Mouse (Mus musculus) C2C12 (cell line): ENCODE data around the gene Polr3c. TPM values are rescaled to one million over a fixed set of nuclear protein-coding genes. Genes with fewer than 3 reads are reported as not detected.

Source experiments
- H3K27me3 ChIP-seq: one replicate; pipeline ENCODE4 v1.6.1; 2011; ENCODE audit not compliant: control insufficient read depth, insufficient read depth, insufficient read length
- H3K36me3 ChIP-seq: one replicate; pipeline ENCODE4 v1.6.1; 2011; ENCODE audit not compliant: control insufficient read depth, insufficient read depth
- H3K4me3 ChIP-seq: one replicate; pipeline ENCODE4 v1.5.1; 2011; ENCODE audit warnings: mild to moderate bottlenecking, control low read depth; ENCODE audit not compliant: poor library complexity, insufficient read depth, severe bottlenecking
- H3K79me2 ChIP-seq: one replicate; pipeline ENCODE4 v1.6.1; 2011; ENCODE audit not compliant: control insufficient read depth, insufficient read depth
- H3K79me3 ChIP-seq: one replicate; pipeline ENCODE4 v1.6.1; 2011; ENCODE audit warnings: low read depth, control low read depth
- H3ac ChIP-seq: one replicate; pipeline ENCODE3; 2011; ENCODE audit warnings: low read depth; ENCODE audit not compliant: control insufficient read depth, insufficient read length
- CEBPB ChIP-seq: IDR thresholded peaks from one replicate; pipeline ENCODE4 v1.6.1; 2011; ENCODE audit warnings: low read depth, mild to moderate bottlenecking, control low read depth, moderate library complexity
- CTCF ChIP-seq: IDR thresholded peaks from one replicate; pipeline ENCODE4 v1.5.1; 2011; ENCODE audit not compliant: control insufficient read depth, insufficient read depth, insufficient read length
- FOSL1 ChIP-seq: IDR thresholded peaks from one replicate; pipeline ENCODE4 v1.8.0; 2011; ENCODE audit warnings: mild to moderate bottlenecking, low read length; ENCODE audit not compliant: poor library complexity, insufficient read depth, severe bottlenecking
- MAX ChIP-seq: IDR thresholded peaks from one replicate; pipeline ENCODE4 v1.6.1; 2011; ENCODE audit warnings: mild to moderate bottlenecking, control low read depth
- MYOD1 ChIP-seq: IDR thresholded peaks from one replicate; pipeline ENCODE4 v1.6.1; 2011; ENCODE audit warnings: low read depth; ENCODE audit not compliant: control insufficient read depth, insufficient read length
- MYOG ChIP-seq: IDR thresholded peaks from one replicate; pipeline ENCODE4 v1.6.1; 2011; ENCODE audit not compliant: control insufficient read depth, insufficient read length; ENCODE audit errors: extremely low read depth
- USF1 ChIP-seq: IDR thresholded peaks from one replicate; pipeline ENCODE4 v1.6.1; 2011; ENCODE audit warnings: low read depth, mild to moderate bottlenecking, control low read depth, moderate library complexity
- polyA plus RNA-seq: library from polyadenylated mRNA; unstranded; fragments of >200 nt; fragmentation: generic; extraction: Trizol; gene quantifications from one replicate; pipeline ENCODE4 v1.2.1, GENCODE M21; 2012; ENCODE audit warnings: missing spikeins

Polr3c gene
- polyA plus RNA-seq, 1 experiment: 36.1 TPM

- Histone ChIP-seq H3K27me3 (no peaks in the 10 kb centered on the region), H3K79me3 (no peaks in the 10 kb centered on the region), H3K79me2 (no peaks in the 10 kb centered on the region), H3ac (no peak overlapping the region), H3K36me3 (no peaks in the 10 kb centered on the region), H3K4me3 (no peak overlapping the region)
- no peak for TF ChIP-seq CTCF
- TF ChIP-seq CEBPB: no peak
- peak; percentile 30 for TF ChIP-seq MYOD1
These were observed 53.0 kb downstream of the Polr3c start for GRCm38 (mm10) chr3:96674442-96674841.

DNA sequence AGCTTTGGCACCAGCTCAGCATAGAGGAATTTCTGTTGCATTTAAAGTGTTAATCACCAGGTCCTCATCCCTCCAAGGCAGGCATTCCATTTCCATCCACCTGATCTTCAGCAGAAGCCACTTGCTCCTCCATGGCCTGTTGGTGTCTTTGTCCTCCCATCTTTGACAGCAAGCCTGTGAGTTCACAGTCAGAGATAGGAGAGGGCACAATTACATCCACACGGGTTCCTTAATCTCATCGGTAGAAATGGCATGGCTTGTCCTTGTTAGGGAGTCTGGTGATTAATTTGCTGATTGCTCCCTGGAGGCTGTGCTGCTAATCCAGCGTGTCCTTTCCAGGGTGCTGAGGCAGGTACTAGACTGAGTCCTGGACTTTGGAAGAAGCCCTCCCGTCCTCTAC, 53.9 kb downstream of the Polr3c start:
- H3K79me3 ChIP-seq: no peaks in the 10 kb centered on the region
- no peak for TF ChIP-seq MYOD1
- no peak for TF ChIP-seq MYOG
- no peak for TF ChIP-seq FOSL1
- TF ChIP-seq USF1: no peak
- H3ac ChIP-seq: no peak overlapping the region
- H3K36me3 ChIP-seq: no peaks in the 10 kb centered on the region
- no peaks in the 10 kb centered on the region for H3K27me3 ChIP-seq
- no peaks in the 10 kb centered on the region for H3K79me2 ChIP-seq
- H3K4me3 ChIP-seq: no peak overlapping the region

GRCm38 (mm10) chr3:96671519-96671918, 55.9 kb downstream of the Polr3c start:
- Histone ChIP-seq H3K79me2 (no peaks in the 10 kb centered on the region), H3ac (no peak overlapping the region), H3K4me3 (no peak overlapping the region), H3K79me3 (no peaks in the 10 kb centered on the region), H3K27me3 (no peaks in the 10 kb centered on the region), H3K36me3 (no peaks in the 10 kb centered on the region)
- no peak for TF ChIP-seq USF1
- no peak for TF ChIP-seq MYOD1
- no peak for TF ChIP-seq MAX
- TF ChIP-seq CTCF: no peak
- TF ChIP-seq MYOG: no peak
- no peak for TF ChIP-seq FOSL1
- no peak for TF ChIP-seq CEBPB

GRCm38 (mm10) chr3:96669727-96670468, 57.5 kb downstream of the Polr3c start, which contains the start of gene Ankrd35:
Ankrd35 (plus strand) TSS chr3:96670131.
- TF ChIP-seq CTCF: no peak
- TF ChIP-seq MYOG: no peak
- no peak for TF ChIP-seq CEBPB
- no peak for TF ChIP-seq USF1
- no peak for TF ChIP-seq FOSL1
- no peak for TF ChIP-seq MYOD1
- TF ChIP-seq MAX: no peak
- Histone ChIP-seq H3K79me2 (no peaks in the 10 kb centered on the region), H3K79me3 (no peaks in the 10 kb centered on the region), H3K27me3 (no peaks in the 10 kb centered on the region), H3ac (no peak within 1 kb of the TSS), H3K4me3 (no peak within 1 kb of the TSS), H3K36me3 (no peaks in the 10 kb centered on the region)

- Histone ChIP-seq H3K79me3 (no peaks in the 10 kb centered on the region), H3K27me3 (no peaks in the 10 kb centered on the region), H3ac (no peak overlapping the region), H3K4me3 (no peak overlapping the region), H3K36me3 (no peaks in the 10 kb centered on the region), H3K79me2 (no peaks in the 10 kb centered on the region)
- TF ChIP-seq FOSL1 (no peak), MYOD1 (no peak), USF1 (no peak), MYOG (no peak), CTCF (no peak), MAX (no peak), CEBPB (no peak)
These were observed 58.9 kb downstream of the Polr3c start for GRCm38 (mm10) chr3:96668424-96669067.

- no peaks in the 10 kb centered on the region for H3K36me3 ChIP-seq
- H3ac ChIP-seq: no peak overlapping the region
- H3K79me2 ChIP-seq: no peaks in the 10 kb centered on the region
- no peaks in the 10 kb centered on the region for H3K27me3 ChIP-seq
- H3K4me3 ChIP-seq: no peak overlapping the region
- no peaks in the 10 kb centered on the region for H3K79me3 ChIP-seq
- TF ChIP-seq USF1: no peak
- peak; percentile 31 for TF ChIP-seq CTCF
These were observed 60.1 kb downstream of the Polr3c start for GRCm38 (mm10) chr3:96667316-96667715.
